Mouse (Mus musculus): ENCODE results near the gene Tmprss3. TPM values are rescaled to one million over a fixed set of nuclear protein-coding genes. Genes with fewer than 3 reads are reported as not detected.

Tmprss3 gene
- polyA plus RNA-seq, 1 experiment from 2014 or later, result not detected

DNA sequence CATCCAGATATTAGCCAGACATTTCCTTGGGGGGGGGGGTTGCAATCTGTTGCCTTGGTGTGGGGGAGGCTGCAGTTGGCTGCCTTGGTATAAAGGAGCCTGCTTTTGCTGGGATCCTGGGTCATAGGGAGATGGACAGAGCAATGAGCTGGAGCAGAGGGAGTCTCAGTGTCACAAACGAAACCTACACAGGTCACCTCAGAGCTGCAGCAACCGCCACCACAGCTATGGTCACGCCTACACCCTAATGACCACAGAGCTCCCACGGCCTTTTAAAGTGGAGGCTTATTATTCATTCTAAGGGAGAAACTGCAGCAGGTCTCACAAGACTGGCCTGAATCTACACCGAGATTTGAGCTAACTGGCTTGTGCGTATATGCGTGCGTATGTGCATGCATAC is 7.0 kb downstream of the Tmprss3 start:
- H3K4me2 ChIP-seq (replicated peaks), result no peak overlapping the region
- H3K9ac ChIP-seq, result no peak overlapping the region
- H3K4me1 ChIP-seq, result peaks cover 7% of the 10 kb centered on the region; the same call in 1 of the 2 replicates
- H3K27ac ChIP-seq, result no peak overlapping the region
- no peaks in the 10 kb centered on the region for H3K36me3 ChIP-seq
- peaks cover 3% of the 10 kb centered on the region; the same call in 1 of the 2 replicates for H3K27me3 ChIP-seq
- no peaks in the 10 kb centered on the region for H3K9me3 ChIP-seq
- WGBS, result 66% methylated on average over 8 of the region's 8 CpGs
- no peak for ATAC-seq (ENCODE audit: low FRiP score, low read depth)
- H3K4me3 ChIP-seq, result no peak overlapping the region

- WGBS, result 27% methylated on average over 4 of the region's 4 CpGs
- H3K9ac ChIP-seq, result no peak overlapping the region
- H3K4me2 ChIP-seq (replicated peaks), result no peak overlapping the region
- H3K4me3 ChIP-seq, result no peak overlapping the region
- ATAC-seq (ENCODE audit: low FRiP score, low read depth), result no peak
- peaks cover 3% of the 10 kb centered on the region; the same call in 1 of the 2 replicates for H3K27me3 ChIP-seq
- no peaks in the 10 kb centered on the region for H3K36me3 ChIP-seq
- 0 out of 2 replicates have a peak, but pooled peaks cover under 1% of the 10 kb centered on the region for H3K4me1 ChIP-seq
- H3K27ac ChIP-seq, result no peak overlapping the region
- H3K9me3 ChIP-seq, result no peaks in the 10 kb centered on the region
These were observed 11.4 kb downstream of the Tmprss3 start for GRCm38 (mm10) chr17:31187370-31187769.

- H3K4me1 ChIP-seq, result no peaks in the 10 kb centered on the region
- H3K9me3 ChIP-seq, result no peaks in the 10 kb centered on the region
- H3K27ac ChIP-seq, result no peak overlapping the region
- H3K4me3 ChIP-seq, result no peak overlapping the region
- H3K4me2 ChIP-seq (replicated peaks), result no peak overlapping the region
- ATAC-seq (ENCODE audit: low FRiP score, low read depth), result no peak
- no peaks in the 10 kb centered on the region for H3K36me3 ChIP-seq
- H3K27me3 ChIP-seq, result peaks cover 10% of the 10 kb centered on the region; the same call in 1 of the 2 replicates
- WGBS, result 82% methylated on average over 12 of the region's 12 CpGs
- H3K9ac ChIP-seq, result no peak overlapping the region
These were observed 14.3 kb downstream of the Tmprss3 start for GRCm38 (mm10) chr17:31184269-31184990.

GRCm38 (mm10) chr17:31183180-31183974 is 15.4 kb downstream of the Tmprss3 start:
- H3K4me1 ChIP-seq, result no peaks in the 10 kb centered on the region
- no peak for ATAC-seq (ENCODE audit: low FRiP score, low read depth)
- H3K4me3 ChIP-seq, result no peak overlapping the region
- H3K9me3 ChIP-seq, result no peaks in the 10 kb centered on the region
- peaks cover 14% of the 10 kb centered on the region; the same call in 1 of the 2 replicates for H3K27me3 ChIP-seq
- no peaks in the 10 kb centered on the region for H3K36me3 ChIP-seq
- no peak overlapping the region for H3K9ac ChIP-seq
- H3K27ac ChIP-seq, result no peak overlapping the region
- H3K4me2 ChIP-seq (replicated peaks), result no peak overlapping the region
- WGBS, result 66% methylated on average over 12 of the region's 12 CpGs

GRCm38 (mm10) chr17:31181490-31181889 is 17.3 kb downstream of the Tmprss3 start:
- WGBS, result 78% methylated on average over 4 of the region's 4 CpGs
- Histone ChIP-seq H3K4me2 (replicated peaks) (no peak overlapping the region), H3K9me3 (no peaks in the 10 kb centered on the region), H3K27ac (no peak overlapping the region), H3K27me3 (peaks cover 23% of the 10 kb centered on the region; the same call in 1 of the 2 replicates), H3K9ac (no peak overlapping the region), H3K4me3 (no peak overlapping the region), H3K4me1 (no peaks in the 10 kb centered on the region), H3K36me3 (no peaks in the 10 kb centered on the region)
- no peak for ATAC-seq (ENCODE audit: low FRiP score, low read depth)

DNA sequence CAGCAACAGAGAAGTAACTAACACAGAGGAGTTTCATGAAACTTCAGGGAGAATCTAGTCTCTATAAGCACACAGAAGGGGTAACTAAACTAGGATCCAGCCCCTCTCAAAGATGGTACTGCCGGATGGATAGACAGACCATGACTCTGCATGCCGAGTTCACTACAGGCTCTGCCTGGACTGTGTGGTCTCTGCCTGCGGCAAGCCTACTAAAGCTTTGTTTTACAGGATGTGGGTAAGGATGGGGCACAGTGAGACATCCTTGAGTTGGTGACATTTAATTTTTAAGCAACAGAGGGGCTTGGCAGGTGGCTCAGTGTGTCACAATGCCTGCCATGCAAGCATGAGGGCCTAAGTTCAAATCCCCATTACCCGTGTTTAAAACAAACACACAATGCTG is 22.5 kb downstream of the Tmprss3 start:
- no peak for ATAC-seq (ENCODE audit: low FRiP score, low read depth)

DNA sequence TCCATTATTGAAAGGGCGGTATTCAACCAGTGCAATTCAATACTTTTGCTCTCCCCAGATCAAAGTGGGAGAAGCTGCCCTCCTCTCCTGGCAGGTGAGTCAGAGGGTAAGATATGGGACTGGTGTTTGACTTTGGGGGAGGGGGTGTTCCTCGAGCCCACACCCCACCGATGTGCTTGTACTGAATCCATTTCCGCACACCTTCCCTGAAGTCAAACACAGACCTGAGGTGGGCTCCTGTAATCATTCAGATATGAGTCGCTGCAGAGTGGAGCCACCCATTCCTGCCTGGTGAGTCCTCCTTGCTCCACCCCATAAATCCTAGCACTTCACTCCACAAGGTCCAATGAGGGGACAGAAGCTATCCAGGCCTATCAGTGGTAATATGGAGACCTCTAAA is 29.0 kb downstream of the Tmprss3 start:
- Histone ChIP-seq H3K9ac (no peak overlapping the region), H3K9me3 (no peaks in the 10 kb centered on the region), H3K4me2 (replicated peaks) (no peak overlapping the region), H3K27ac (no peak overlapping the region), H3K27me3 (peaks cover 52% of the 10 kb centered on the region), H3K4me3 (no peak overlapping the region), H3K4me1 (no peaks in the 10 kb centered on the region), H3K36me3 (no peaks in the 10 kb centered on the region)
- ATAC-seq (ENCODE audit: low FRiP score, low read depth), result no peak
- 86% methylated on average over 5 of the region's 5 CpGs for WGBS

More for the DNA sequence above, 22.5 kb downstream of the Tmprss3 start:
- WGBS, result 93% methylated on average over 4 of the region's 4 CpGs
- H3K9ac ChIP-seq, result no peak overlapping the region
- H3K9me3 ChIP-seq, result no peaks in the 10 kb centered on the region
- H3K4me2 ChIP-seq (replicated peaks), result no peak overlapping the region
- H3K27ac ChIP-seq, result no peak overlapping the region
- H3K36me3 ChIP-seq, result no peaks in the 10 kb centered on the region
- no peak overlapping the region for H3K4me3 ChIP-seq
- H3K4me1 ChIP-seq, result no peaks in the 10 kb centered on the region
- H3K27me3 ChIP-seq, result peaks cover 44% of the 10 kb centered on the region

- Histone ChIP-seq H3K4me1 (no peaks in the 10 kb centered on the region), H3K9me3 (no peaks in the 10 kb centered on the region), H3K9ac (no peak within 1 kb of the TSS), H3K4me2 (replicated peaks) (no peak within 1 kb of the TSS), H3K4me3 (no peak within 1 kb of the TSS), H3K36me3 (no peaks in the 10 kb centered on the region), H3K27ac (no peak within 1 kb of the TSS), H3K27me3 (peaks cover 51% of the 10 kb centered on the region)
- 86% methylated on average over 6 of the region's 6 CpGs for WGBS
- no peak for ATAC-seq (ENCODE audit: low FRiP score, low read depth)
These were observed 33.6 kb downstream of the Tmprss3 start, which contains the start of gene Tff1 for GRCm38 (mm10) chr17:31165127-31165526. Gene Tff1 (minus strand): TSS chr17:31165277.

DNA sequence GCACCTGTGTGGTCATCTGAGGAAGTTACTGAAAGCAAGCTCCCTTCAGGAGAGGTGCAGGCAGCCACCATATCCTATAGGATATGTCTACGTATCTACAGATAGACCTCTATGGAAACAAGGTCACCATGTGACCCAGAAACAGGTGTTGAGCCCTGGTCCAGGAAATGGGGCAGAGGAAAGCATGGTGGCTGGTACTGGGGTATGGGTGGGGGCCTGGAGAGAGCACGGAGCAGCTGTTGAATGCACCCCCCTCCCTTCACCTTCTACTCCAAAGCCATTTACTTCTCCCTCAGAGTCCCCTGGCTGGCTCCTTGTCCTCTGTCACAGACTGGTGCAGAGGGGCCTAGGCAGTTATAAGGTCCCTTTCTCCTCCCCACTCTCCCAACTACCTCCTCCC is 35.0 kb downstream of the Tmprss3 start:
- Histone ChIP-seq H3K9ac (no peak overlapping the region), H3K27ac (no peak overlapping the region), H3K4me3 (no peak overlapping the region), H3K4me2 (replicated peaks) (no peak overlapping the region), H3K36me3 (no peaks in the 10 kb centered on the region), H3K9me3 (no peaks in the 10 kb centered on the region), H3K27me3 (peaks cover 41% of the 10 kb centered on the region), H3K4me1 (no peaks in the 10 kb centered on the region)
- no peak for ATAC-seq (ENCODE audit: low FRiP score, low read depth)
- WGBS, result 79% methylated on average over 2 of the region's 2 CpGs

- Histone ChIP-seq H3K4me2 (replicated peaks) (no peak overlapping the region), H3K27ac (no peak overlapping the region), H3K4me3 (no peak overlapping the region), H3K9me3 (no peaks in the 10 kb centered on the region), H3K36me3 (no peaks in the 10 kb centered on the region), H3K9ac (no peak overlapping the region), H3K27me3 (peaks cover 38% of the 10 kb centered on the region), H3K4me1 (no peaks in the 10 kb centered on the region)
- ATAC-seq (ENCODE audit: low FRiP score, low read depth), result no peak
- WGBS, result 89% methylated on average over 12 of the region's 12 CpGs
These were observed 36.2 kb downstream of the Tmprss3 start for GRCm38 (mm10) chr17:31162607-31163006.

DNA sequence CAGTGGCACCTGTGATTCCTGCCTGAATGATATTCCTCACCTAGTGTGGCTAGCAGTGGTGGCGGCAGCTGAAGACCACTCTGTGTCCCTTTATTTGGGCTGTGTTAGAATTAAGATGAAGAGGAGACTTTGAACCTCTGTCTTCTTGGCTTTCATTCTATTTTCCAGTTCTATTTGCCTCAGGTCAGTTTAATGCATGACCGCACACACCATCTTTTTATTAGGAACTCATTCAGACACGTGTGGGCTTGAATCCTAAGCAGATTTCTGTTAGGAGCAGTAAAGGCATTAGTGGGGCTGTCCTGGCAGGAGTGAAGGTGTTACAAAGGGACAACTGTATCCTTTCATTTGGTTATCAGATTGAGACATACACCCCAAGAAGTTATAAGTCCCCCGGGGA is 38.5 kb downstream of the Tmprss3 start:
- no peak overlapping the region for H3K27ac ChIP-seq
- no peak overlapping the region for H3K4me3 ChIP-seq
- H3K36me3 ChIP-seq, result no peaks in the 10 kb centered on the region
- H3K4me2 ChIP-seq (replicated peaks), result no peak overlapping the region
- no peak overlapping the region for H3K9ac ChIP-seq
- 74% methylated on average over 4 of the region's 4 CpGs for WGBS
- no peaks in the 10 kb centered on the region for H3K9me3 ChIP-seq
- peaks cover 18% of the 10 kb centered on the region; the same call in 1 of the 2 replicates for H3K27me3 ChIP-seq
- no peaks in the 10 kb centered on the region for H3K4me1 ChIP-seq
- ATAC-seq (ENCODE audit: low FRiP score, low read depth), result no peak

- ATAC-seq (ENCODE audit: low FRiP score, low read depth), result no peak
- Histone ChIP-seq H3K4me2 (replicated peaks) (no peak overlapping the region), H3K4me3 (no peak overlapping the region), H3K27ac (no peak overlapping the region), H3K4me1 (no peaks in the 10 kb centered on the region), H3K27me3 (0 out of 2 replicates have a peak, but pooled peaks cover under 1% of the 10 kb centered on the region), H3K9me3 (no peaks in the 10 kb centered on the region), H3K36me3 (no peaks in the 10 kb centered on the region), H3K9ac (no peak overlapping the region)
- WGBS, result 74% methylated on average over 6 of the region's 6 CpGs
These were observed 40.9 kb downstream of the Tmprss3 start for GRCm38 (mm10) chr17:31157921-31158320.

All from limb, embryonic 13.5 days (tissue).